Mouse (Mus musculus): ENCODE data around the gene Ccdc9b. TPM values are rescaled to one million over a fixed set of nuclear protein-coding genes. Genes with fewer than 3 reads are reported as not detected.
A peak's percentile ranks its signal among the peaks of the same experiment; 100 is the strongest.

The Ccdc9b gene
- polyA plus RNA-seq, 1 experiment: 3.3 TPM

DNA sequence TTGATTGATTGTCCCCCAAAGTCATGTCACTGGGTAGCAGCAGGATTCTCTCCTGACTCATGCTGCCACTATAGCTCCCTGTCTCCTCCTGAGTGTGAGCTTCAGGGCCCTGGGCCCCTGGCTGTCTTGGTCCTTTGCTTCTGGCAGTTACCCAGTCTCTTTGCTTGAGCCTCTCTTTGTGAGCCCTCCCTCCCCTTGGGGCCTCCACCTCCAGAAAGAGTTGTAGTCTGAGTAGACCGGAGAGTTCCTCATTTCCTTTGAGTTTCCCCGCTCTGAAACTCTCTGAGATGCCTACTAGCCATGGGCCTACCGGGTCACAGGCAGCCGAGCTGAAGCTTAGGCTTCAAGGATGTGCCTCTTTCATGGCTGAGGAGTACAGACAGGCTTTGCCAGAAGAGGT is 31.2 kb upstream of the Ccdc9b start:
- H3K27me3 ChIP-seq (ENCODE audit: control insufficient read depth, insufficient read depth, low read length): no peaks in the 10 kb centered on the region
- H3K36me3 ChIP-seq (ENCODE audit: control insufficient read depth, insufficient read depth, low read length): no peaks in the 10 kb centered on the region
- no peak overlapping the region for H3K27ac ChIP-seq (ENCODE audit: insufficient read depth, low read depth, low read length)
- no peak for TF ChIP-seq POLR2A (IDR thresholded peaks at IDR 0.05; ENCODE audit: low read depth, low read length)
- TF ChIP-seq CTCF (IDR thresholded peaks at IDR 0.05; ENCODE audit: extremely low read depth, insufficient read length, insufficient replicate concordance, low read depth, low read length): no peak
- H3K4me3 ChIP-seq (ENCODE audit: low read depth, low read length): no peak overlapping the region
- H3K4me1 ChIP-seq (ENCODE audit: control insufficient read depth, insufficient read depth, insufficient read length, low read length): peaks cover 16% of the 10 kb centered on the region
- 85% methylated on average over 4 of the region's 4 CpGs for WGBS

DNA sequence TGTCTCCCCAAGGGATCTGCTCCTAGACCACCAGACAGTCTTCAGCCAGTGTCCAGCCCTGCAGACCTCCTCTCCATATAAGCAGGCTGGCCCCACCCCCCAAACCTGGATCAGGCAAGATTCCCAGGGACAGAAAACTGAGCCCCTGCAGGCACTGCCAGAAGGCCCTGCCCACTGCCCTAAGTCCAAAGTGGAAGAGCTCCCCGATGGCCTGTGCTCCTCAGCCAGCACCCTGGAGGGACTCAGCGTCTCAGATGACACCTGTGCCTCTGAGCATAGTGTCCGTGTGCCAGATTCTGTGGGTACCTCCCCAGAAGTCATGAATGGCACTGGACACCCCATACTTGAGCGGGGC is 29.8 kb upstream of the Ccdc9b start:
- Histone ChIP-seq H3K4me3 (ENCODE audit: low read depth, low read length) (no peak overlapping the region), H3K27ac (ENCODE audit: insufficient read depth, low read depth, low read length) (no peak overlapping the region), H3K27me3 (ENCODE audit: control insufficient read depth, insufficient read depth, low read length) (no peaks in the 10 kb centered on the region), H3K4me1 (ENCODE audit: control insufficient read depth, insufficient read depth, insufficient read length, low read length) (peaks cover 16% of the 10 kb centered on the region), H3K36me3 (ENCODE audit: control insufficient read depth, insufficient read depth, low read length) (no peaks in the 10 kb centered on the region)
- WGBS: 72% methylated on average over 4 of the region's 4 CpGs
- no peak for TF ChIP-seq POLR2A (IDR thresholded peaks at IDR 0.05; ENCODE audit: low read depth, low read length)
- TF ChIP-seq CTCF (IDR thresholded peaks at IDR 0.05; ENCODE audit: extremely low read depth, insufficient read length, insufficient replicate concordance, low read depth, low read length): no peak

DNA sequence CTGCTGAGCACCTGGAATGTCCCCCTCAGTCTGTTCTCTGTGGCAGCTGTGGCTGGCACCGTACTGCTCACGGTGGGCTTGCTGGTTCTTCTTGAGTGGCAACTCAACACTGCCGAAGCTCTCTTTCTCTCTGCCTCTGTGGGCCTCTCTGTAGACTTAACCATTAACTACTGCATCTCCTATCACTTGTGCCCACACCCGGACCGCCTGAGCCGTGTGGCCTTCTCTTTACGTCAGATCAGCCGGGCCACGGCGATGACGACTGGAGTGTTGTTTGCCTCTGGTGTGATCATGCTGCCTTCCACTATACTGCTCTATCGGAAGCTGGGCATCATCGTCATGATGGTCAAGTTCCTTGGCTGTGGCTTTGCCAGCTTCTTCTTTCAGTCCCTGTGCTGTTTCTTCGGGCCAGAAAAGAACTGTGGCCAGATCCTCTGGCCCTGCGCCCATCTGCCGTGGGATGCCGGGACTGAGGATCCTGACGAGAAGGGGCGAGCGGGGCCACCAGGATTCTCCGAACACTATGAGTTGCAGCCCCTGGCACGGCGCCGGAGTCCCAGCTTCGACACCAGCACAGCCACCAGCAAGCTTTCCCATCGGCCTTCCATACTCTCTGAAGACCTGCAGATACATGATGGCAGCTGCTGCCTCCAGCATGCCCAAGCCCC is 29.3 kb upstream of the Ccdc9b start:
- H3K27me3 ChIP-seq (ENCODE audit: control insufficient read depth, insufficient read depth, low read length): no peaks in the 10 kb centered on the region
- WGBS: 90% methylated on average over 26 of the region's 26 CpGs
- H3K36me3 ChIP-seq (ENCODE audit: control insufficient read depth, insufficient read depth, low read length): no peaks in the 10 kb centered on the region
- peaks cover 16% of the 10 kb centered on the region for H3K4me1 ChIP-seq (ENCODE audit: control insufficient read depth, insufficient read depth, insufficient read length, low read length)
- no peak overlapping the region for H3K4me3 ChIP-seq (ENCODE audit: low read depth, low read length)
- TF ChIP-seq POLR2A (IDR thresholded peaks at IDR 0.05; ENCODE audit: low read depth, low read length) (no peak), CTCF (IDR thresholded peaks at IDR 0.05; ENCODE audit: extremely low read depth, insufficient read length, insufficient replicate concordance, low read depth, low read length) (no peak)
- no peak overlapping the region for H3K27ac ChIP-seq (ENCODE audit: insufficient read depth, low read depth, low read length)

DNA sequence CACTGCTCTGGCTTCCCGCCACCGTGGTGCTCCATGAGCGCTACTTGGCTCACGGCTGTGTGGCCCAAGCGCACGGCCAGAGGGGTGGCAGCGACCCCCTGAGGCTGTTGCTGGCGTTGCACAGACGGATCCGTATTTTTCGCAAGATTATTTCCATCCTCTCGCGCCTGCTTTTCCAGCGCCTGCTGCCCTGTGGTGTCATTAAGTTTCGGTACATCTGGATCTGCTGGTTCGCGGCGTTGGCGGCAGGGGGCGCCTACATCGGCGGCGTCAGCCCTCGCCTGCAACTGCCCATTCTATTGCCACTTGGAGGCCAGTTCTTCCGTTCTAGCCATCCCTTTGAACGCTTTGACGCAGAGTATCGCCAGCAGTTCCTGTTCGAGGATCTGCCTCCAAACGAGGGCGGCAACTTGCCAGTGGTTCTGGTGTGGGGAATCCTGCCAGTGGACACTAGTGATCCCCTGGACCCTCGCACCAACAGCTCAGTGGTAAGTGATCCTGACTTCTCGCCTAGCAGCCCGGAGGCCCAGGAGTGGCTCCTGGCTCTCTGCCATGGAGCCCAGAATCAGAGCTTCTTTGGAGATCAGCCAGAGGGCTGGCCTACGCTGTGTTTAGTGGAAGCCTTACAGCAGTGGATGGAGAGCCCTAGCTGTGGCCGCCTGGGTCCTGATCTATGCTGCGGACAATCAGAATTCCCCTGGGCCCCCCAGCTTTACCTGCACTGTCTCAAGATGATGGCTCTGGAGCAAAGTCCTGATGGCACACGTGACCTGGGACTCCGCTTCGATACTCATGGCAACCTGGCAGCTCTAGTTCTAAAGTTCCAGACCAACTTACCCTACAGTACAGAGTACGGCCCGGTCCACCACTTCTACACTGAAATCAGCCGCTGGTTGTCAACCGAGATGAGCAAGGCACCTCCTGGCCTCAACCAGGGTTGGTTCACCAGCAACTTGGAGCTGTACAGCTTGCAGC is 28.4 kb upstream of the Ccdc9b start:
- H3K4me3 ChIP-seq (ENCODE audit: low read depth, low read length): peak overlapping the region; percentile 53
- H3K36me3 ChIP-seq (ENCODE audit: control insufficient read depth, insufficient read depth, low read length): no peaks in the 10 kb centered on the region
- no peak overlapping the region; the same call in 1 of the 2 replicates for H3K27ac ChIP-seq (ENCODE audit: insufficient read depth, low read depth, low read length)
- 12% methylated on average over 44 of the region's 44 CpGs for WGBS
- H3K27me3 ChIP-seq (ENCODE audit: control insufficient read depth, insufficient read depth, low read length): no peaks in the 10 kb centered on the region
- H3K4me1 ChIP-seq (ENCODE audit: control insufficient read depth, insufficient read depth, insufficient read length, low read length): peaks cover 16% of the 10 kb centered on the region
- TF ChIP-seq CTCF (IDR thresholded peaks at IDR 0.05; ENCODE audit: extremely low read depth, insufficient read length, insufficient replicate concordance, low read depth, low read length) (peak; percentile 77), POLR2A (IDR thresholded peaks at IDR 0.05; ENCODE audit: low read depth, low read length) (no peak; the same call in 1 of the 2 replicates)

DNA sequence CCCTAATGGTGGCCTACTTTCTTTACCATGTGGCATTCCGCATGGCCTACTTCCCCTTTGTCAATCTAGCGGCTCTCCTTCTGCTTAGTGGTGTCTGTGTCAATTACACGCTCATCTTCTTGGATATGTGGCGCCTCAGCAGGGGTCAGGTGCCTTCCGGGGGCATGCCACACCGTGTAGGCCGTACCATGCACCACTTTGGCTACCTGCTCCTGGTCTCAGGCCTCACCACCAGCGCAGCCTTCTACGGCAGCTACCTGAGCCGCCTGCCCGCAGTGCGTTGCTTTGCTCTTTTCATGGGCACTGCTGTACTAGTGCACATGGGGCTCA is 27.7 kb upstream of the Ccdc9b start:
- H3K36me3 ChIP-seq (ENCODE audit: control insufficient read depth, insufficient read depth, low read length): no peaks in the 10 kb centered on the region
- no peaks in the 10 kb centered on the region for H3K27me3 ChIP-seq (ENCODE audit: control insufficient read depth, insufficient read depth, low read length)
- peak overlapping the region; percentile 53 for H3K4me3 ChIP-seq (ENCODE audit: low read depth, low read length)
- H3K27ac ChIP-seq (ENCODE audit: insufficient read depth, low read depth, low read length): no peak overlapping the region
- TF ChIP-seq POLR2A (IDR thresholded peaks at IDR 0.05; ENCODE audit: low read depth, low read length): no peak
- no peak for TF ChIP-seq CTCF (IDR thresholded peaks at IDR 0.05; ENCODE audit: extremely low read depth, insufficient read length, insufficient replicate concordance, low read depth, low read length)
- 65% methylated on average over 12 of the region's 12 CpGs for WGBS
- H3K4me1 ChIP-seq (ENCODE audit: control insufficient read depth, insufficient read depth, insufficient read length, low read length): peaks cover 16% of the 10 kb centered on the region

DNA sequence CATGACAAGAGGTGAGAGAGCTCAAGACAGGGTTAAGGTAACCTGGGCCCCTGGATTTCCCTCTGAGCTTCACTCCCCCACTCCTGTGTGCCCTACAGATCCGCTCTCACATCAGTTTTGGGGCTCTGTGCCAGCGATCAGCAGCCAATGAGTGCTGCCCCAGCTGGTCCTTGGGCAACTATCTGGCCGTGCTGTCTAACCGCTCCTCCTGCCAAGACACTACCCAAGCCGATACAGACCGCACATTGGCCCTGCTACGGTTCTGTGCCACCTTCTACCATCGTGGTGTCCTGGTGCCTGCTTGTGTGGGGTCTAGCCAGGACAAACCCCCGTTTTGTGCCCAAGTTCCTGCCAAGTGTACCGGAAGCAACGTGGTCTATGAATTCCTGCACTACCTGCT is 27.0 kb upstream of the Ccdc9b start:
- 88% methylated on average over 11 of the region's 11 CpGs for WGBS
- Histone ChIP-seq H3K27ac (ENCODE audit: insufficient read depth, low read depth, low read length) (no peak overlapping the region), H3K36me3 (ENCODE audit: control insufficient read depth, insufficient read depth, low read length) (no peaks in the 10 kb centered on the region)

DNA sequence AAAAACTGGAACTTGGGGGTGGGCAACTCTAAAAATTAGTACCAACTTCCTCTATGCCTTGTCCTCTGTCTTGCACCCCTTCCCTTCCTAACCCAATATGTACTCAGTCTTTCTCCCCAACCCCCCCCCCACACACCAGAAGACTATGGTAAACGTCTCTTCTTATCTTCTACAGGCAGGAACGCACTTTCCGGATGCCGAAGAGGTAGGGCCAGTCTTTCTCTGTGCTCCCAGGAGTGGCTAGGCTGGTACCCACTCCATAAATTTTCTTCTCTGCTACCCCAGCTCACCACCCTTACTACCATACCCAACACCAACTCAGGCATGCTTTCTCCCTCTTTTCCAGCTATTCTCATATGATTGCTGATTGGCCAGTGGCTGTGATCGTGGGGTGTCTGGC is 24.1 kb upstream of the Ccdc9b start:
- H3K4me3 ChIP-seq (ENCODE audit: low read depth, low read length): no peak overlapping the region
- TF ChIP-seq CTCF (IDR thresholded peaks at IDR 0.05; ENCODE audit: extremely low read depth, insufficient read length, insufficient replicate concordance, low read depth, low read length): no peak
- TF ChIP-seq POLR2A (IDR thresholded peaks at IDR 0.05; ENCODE audit: low read depth, low read length): no peak
- peaks cover 16% of the 10 kb centered on the region for H3K4me1 ChIP-seq (ENCODE audit: control insufficient read depth, insufficient read depth, insufficient read length, low read length)
- 74% methylated on average over 5 of the region's 5 CpGs for WGBS
- H3K27me3 ChIP-seq (ENCODE audit: control insufficient read depth, insufficient read depth, low read length): no peaks in the 10 kb centered on the region
- H3K36me3 ChIP-seq (ENCODE audit: control insufficient read depth, insufficient read depth, low read length): no peaks in the 10 kb centered on the region
- H3K27ac ChIP-seq (ENCODE audit: insufficient read depth, low read depth, low read length): no peak overlapping the region

More for the DNA sequence above, 27.0 kb upstream of the Ccdc9b start:
- no peaks in the 10 kb centered on the region for H3K27me3 ChIP-seq (ENCODE audit: control insufficient read depth, insufficient read depth, low read length)
- TF ChIP-seq POLR2A (IDR thresholded peaks at IDR 0.05; ENCODE audit: low read depth, low read length) (no peak), CTCF (IDR thresholded peaks at IDR 0.05; ENCODE audit: extremely low read depth, insufficient read length, insufficient replicate concordance, low read depth, low read length) (no peak)
- H3K4me3 ChIP-seq (ENCODE audit: low read depth, low read length): no peak overlapping the region
- peaks cover 16% of the 10 kb centered on the region for H3K4me1 ChIP-seq (ENCODE audit: control insufficient read depth, insufficient read depth, insufficient read length, low read length)

Data from small intestine, adult 2 months (tissue).